Mouse (Mus musculus) Patski (cell line): ENCODE results near the gene Aacs. TPM values are rescaled to one million over a fixed set of nuclear protein-coding genes. Genes with fewer than 3 reads are reported as not detected.
"Not testable (repeated sequence)": the region's sequence is repeated elsewhere in the genome, so short reads cannot be mapped to it uniquely, and the experiment has no call there.

Source experiments
- ATAC-seq: fragments of 100-300 bp; one replicate; pipeline ENCODE4 v1.8.0; 2021
- CTCF ChIA-PET: fragments of 350-600 bp; sonication (Branson Sonifier 250); formaldehyde crosslinking; loops from one replicate; lab custom pipeline; 2022; ENCODE audit warnings: inconsistent platforms; lab: Charles Lee
- POLR2A ChIA-PET: fragments of 350-600 bp; sonication (Branson Sonifier 250); formaldehyde crosslinking; loops from one replicate; lab custom pipeline; 2022; ENCODE audit warnings: antibody characterized with exemption, inconsistent platforms; lab: Charles Lee
- DNase-seq: peaks from one replicate; pipeline ENCODE4 v3.0.0-alpha.2; 2011; ENCODE audit warnings: low read depth, low spot score
- H3K27me3 ChIP-seq: fragments of 371-371 bp; one replicate; pipeline ENCODE4 v1.5.1; 2021
- CTCF ChIP-seq: fragments of 100-300 bp; IDR thresholded peaks from one replicate; pipeline ENCODE4 v1.5.1; 2021
- in situ Hi-C: fragments of 300-500 bp; cut with MboI; formaldehyde crosslinking; loops from 3 replicates; pipeline ENCODE4 v1.11.1; 2018; ENCODE audit warnings: low pct_unique_long_range_greater_than_20kb, mixed read lengths
- polyA plus RNA-seq: library from polyadenylated mRNA; unstranded; gene quantifications from one replicate; pipeline ENCODE4 v1.2.3, GENCODE M21; 2021

The Aacs gene
- polyA plus RNA-seq, result 49.4 TPM

GRCm38 (mm10) chr5:125475601-125476285 is at the start of gene Aacs:
Gene Aacs (plus strand): TSS chr5:125475814.
- no peaks in the 10 kb centered on the region for H3K27me3 ChIP-seq
- DNase-seq (peak; percentile 84), ATAC-seq (peak; percentile 91)
- no peak for TF ChIP-seq CTCF
- ChIA-PET CTCF (interaction anchor here (0.6 to 1.0 kb wide), 2 partner anchors 11 to 13 kb away, joined by 3 read pairs; no protein-coding TSS in a partner anchor), POLR2A (interaction anchor here (0.8 to 1.6 kb wide), 5 partner anchors 10 to 87 kb away, joined by 3 to 6 read pairs (median 4); no protein-coding TSS in a partner anchor)
- in situ Hi-C loops, result loop anchor here (5.0 kb wide), 1 partner anchor 68 kb away; no protein-coding TSS in a partner anchor

- DNase-seq (peak; percentile 87), ATAC-seq (peak; percentile 89)
- POLR2A ChIA-PET, result interaction anchor here (0.7 to 2.8 kb wide), 9 partner anchors 10 to 50 kb away, joined by 3 to 13 read pairs (median 4); partner anchors contain the start of genes Aacs and Bri3bp
- in situ Hi-C loops, result no loop called here
- no peaks in the 10 kb centered on the region for H3K27me3 ChIP-seq
- CTCF ChIA-PET, result interaction anchor here (0.8 to 4.6 kb wide), 7 partner anchors 13 to 62 kb away, joined by 3 to 44 read pairs (median 4); no protein-coding TSS in a partner anchor
- TF ChIP-seq CTCF, result no peak
Observed at GRCm38 (mm10) chr5:125426343-125426742, 49.3 kb upstream of the Aacs start.

- DNase-seq, in situ Hi-C loops, H3K27me3 ChIP-seq, ATAC-seq: not testable (repeated sequence)
- ChIA-PET POLR2A (interaction anchor here (1.1 to 1.4 kb wide), 2 partner anchors 9 to 14 kb away, joined by 3 to 6 read pairs; partner anchors contain the start of gene Bri3bp), CTCF (interaction anchor here (1.2 to 2.6 kb wide), 5 partner anchors 10 to 26 kb away, joined by 3 to 7 read pairs (median 3); partner anchors contain the start of gene Bri3bp)
Observed at GRCm38 (mm10) chr5:125432324-125432723, 43.3 kb upstream of the Aacs start.

GRCm38 (mm10) chr5:125433793-125434337 is 41.7 kb upstream of the Aacs start, which contains the start of gene Dhx37:
Gene Dhx37 (minus strand): TSS chr5:125434121.
- ATAC-seq (peak; percentile 95), DNase-seq (peak; percentile 79)
- ChIA-PET POLR2A (interaction anchor here (0.5 to 1.4 kb wide), 3 partner anchors 8 to 27 kb away, joined by 3 to 6 read pairs (median 4); partner anchors contain the start of gene Bri3bp), CTCF (interaction anchor here (1.7 to 2.6 kb wide), 2 partner anchors 8 to 21 kb away, joined by 7 read pairs; partner anchors contain the start of gene Bri3bp)
- in situ Hi-C loops, result no loop called here
- H3K27me3 ChIP-seq, result no peaks in the 10 kb centered on the region
- TF ChIP-seq CTCF, result no peak

GRCm38 (mm10) chr5:125434347-125434746 is 41.3 kb upstream of the Aacs start:
- not testable (repeated sequence) for DNase-seq

GRCm38 (mm10) chr5:125440583-125441233 is 34.9 kb upstream of the Aacs start:
- POLR2A ChIA-PET, result interaction anchor here (1.3 to 3.1 kb wide), 3 partner anchors 14 to 57 kb away, joined by 4 to 13 read pairs (median 6); no protein-coding TSS in a partner anchor
- in situ Hi-C loops, result no loop called here
- ATAC-seq (peak; percentile 3), DNase-seq (no peak)
- TF ChIP-seq CTCF, result no peak
- CTCF ChIA-PET, result interaction anchor here (1.0 to 3.0 kb wide), 4 partner anchors 7 to 46 kb away, joined by 3 to 10 read pairs (median 5); partner anchors contain the start of gene Dhx37
- no peaks in the 10 kb centered on the region for H3K27me3 ChIP-seq

More at GRCm38 (mm10) chr5:125434347-125434746, 41.3 kb upstream of the Aacs start:
- in situ Hi-C loops, ATAC-seq, H3K27me3 ChIP-seq: not testable (repeated sequence)
- ChIA-PET CTCF (interaction anchor here (2.6 kb wide), 1 partner anchor 22 kb away, joined by 7 read pairs; no protein-coding TSS in a partner anchor), POLR2A (interaction anchor here (0.6 kb wide), 1 partner anchor 16 kb away, joined by 3 read pairs; no protein-coding TSS in a partner anchor)

GRCm38 (mm10) chr5:125441234-125442114 is 34.1 kb upstream of the Aacs start, which contains the start of gene Bri3bp:
Gene Bri3bp (plus strand): TSS chr5:125441568.
- ATAC-seq (peak; percentile 77), DNase-seq (no peak)
- no peaks in the 10 kb centered on the region for H3K27me3 ChIP-seq
- ChIA-PET POLR2A (interaction anchor here (0.7 to 3.1 kb wide), 7 partner anchors 8 to 58 kb away, joined by 3 to 13 read pairs (median 4); no protein-coding TSS in a partner anchor), CTCF (interaction anchor here (1.2 to 2.0 kb wide), 4 partner anchors 8 to 58 kb away, joined by 3 to 7 read pairs (median 4); partner anchors contain the start of gene Dhx37)
- no peak for TF ChIP-seq CTCF
- in situ Hi-C loops, result no loop called here

GRCm38 (mm10) chr5:125442136-125442995 is 33.2 kb upstream of the Aacs start:
- CTCF ChIA-PET, result interaction anchor here (0.8 to 2.0 kb wide), 4 partner anchors 9 to 59 kb away, joined by 3 to 7 read pairs (median 4); partner anchors contain the start of gene Dhx37
- POLR2A ChIA-PET, result interaction anchor here (0.7 to 3.1 kb wide), 7 partner anchors 9 to 58 kb away, joined by 3 to 13 read pairs (median 4); no protein-coding TSS in a partner anchor
- TF ChIP-seq CTCF, result no peak
- ATAC-seq, result no peak
- H3K27me3 ChIP-seq, result no peaks in the 10 kb centered on the region
- no peak for DNase-seq
- in situ Hi-C loops, result no loop called here
